Mouse (Mus musculus) forebrain, postnatal 0 days (tissue): ENCODE measurements around the gene Prdm16. TPM values are rescaled to one million over a fixed set of nuclear protein-coding genes. Genes with fewer than 3 reads are reported as not detected.

Experiments
- ATAC-seq: fragments of 200-750 bp; cut with Nextera tagmentation; 2 replicates; pipeline ENCODE4 v1.8.0; 2017; ENCODE audit warnings: mild to moderate bottlenecking, moderate library complexity
- DNase-seq: peaks from one replicate; pipeline ENCODE4 v3.0.0-alpha.2; 2015
- H3K27ac ChIP-seq: fragments of 300-500 bp; sonication (generic); 2 replicates; pipeline ENCODE4 v1.5.1; 2014; ENCODE audit warnings: low read depth, mild to moderate bottlenecking, antibody characterized with exemption, low read length, moderate library complexity, mixed read lengths
- H3K27me3 ChIP-seq: fragments of 300-500 bp; sonication (generic); 2 replicates; pipeline ENCODE4 v1.6.1; 2014; ENCODE audit warnings: mild to moderate bottlenecking, low read length, mixed read lengths; ENCODE audit not compliant: insufficient read depth
- H3K36me3 ChIP-seq: fragments of 300-500 bp; sonication (generic); 2 replicates; pipeline ENCODE4 v1.6.1; 2014; ENCODE audit warnings: mild to moderate bottlenecking, moderate library complexity; ENCODE audit not compliant: insufficient read depth
- H3K4me1 ChIP-seq: fragments of 300-500 bp; sonication (generic); 2 replicates; pipeline ENCODE4 v1.6.1; 2014; ENCODE audit warnings: antibody characterized with exemption; ENCODE audit not compliant: insufficient read depth
- H3K4me2 ChIP-seq: fragments of 300-500 bp; sonication (generic); 2 replicates; pipeline ENCODE4 v1.6.1; 2014; ENCODE audit warnings: low read depth, mild to moderate bottlenecking, moderate library complexity
- H3K4me3 ChIP-seq: fragments of 300-500 bp; sonication (generic); 2 replicates; pipeline ENCODE4 v1.5.1; 2014; ENCODE audit warnings: low read depth, low read length, mixed read lengths
- H3K9ac ChIP-seq: fragments of 300-500 bp; sonication (generic); 2 replicates; pipeline ENCODE4 v1.6.1; 2014; ENCODE audit warnings: mild to moderate bottlenecking
- H3K9me3 ChIP-seq: fragments of 300-500 bp; sonication (generic); 2 replicates; pipeline ENCODE4 v1.6.1; 2016; ENCODE audit warnings: low read length
- CTCF ChIP-seq: sonication (generic); IDR thresholded peaks from 2 replicates; pipeline ENCODE4 v1.5.1; 2016; ENCODE audit warnings: antibody characterized with exemption, control low read depth, low read depth
- WGBS: fragments of 180-500 bp; shearing (Covaris S2); extraction: QIAGEN DNeasy Blood & Tissue Kit; methylation state at CpG from one replicate; pipeline ENCODE4 v1.1.7; 2014; 5-methylcytosine and 5-hydroxymethylcytosine counted together
- polyA plus RNA-seq: library from polyadenylated mRNA; unstranded; fragments of >200 nt; fragmentation: Nextera tagmentation; extraction: Ambion mirVana; gene quantifications from 2 replicates; pipeline ENCODE4 v1.2.1, GENCODE M21; 2015
- total RNA-seq: library from RNA; depleted of rRNA; stranded (reverse); fragments of >200 nt; gene quantifications from 2 replicates; pipeline ENCODE4 v1.2.3, GENCODE M21; 2014

Prdm16 gene
- total and polyA plus RNA-seq, 2 experiments from 2014 or later: 10.7 to 16.3 TPM

GRCm38 (mm10) chr4:154346731-154347522, 289.7 kb downstream of the Prdm16 start:
- 42% methylated on average over 19 of the region's 19 CpGs for WGBS
- Histone ChIP-seq H3K4me2 (no peak overlapping the region), H3K4me1 (no peaks in the 10 kb centered on the region), H3K9me3 (no peaks in the 10 kb centered on the region), H3K9ac (no peak overlapping the region), H3K27me3 (no peaks in the 10 kb centered on the region), H3K36me3 (no peaks in the 10 kb centered on the region), H3K27ac (no peak overlapping the region), H3K4me3 (no peak overlapping the region)
- no peak for TF ChIP-seq CTCF
- no peak for ATAC-seq
- DNase-seq: no peak

GRCm38 (mm10) chr4:154336650-154337049, 300.0 kb downstream of the Prdm16 start:
- ATAC-seq (no peak), DNase-seq (no peak)
- H3K27me3 ChIP-seq: no peaks in the 10 kb centered on the region
- WGBS: 22% methylated on average over 10 of the region's 10 CpGs
- no peak overlapping the region for H3K4me3 ChIP-seq
- TF ChIP-seq CTCF: no peak
- H3K4me1 ChIP-seq: no peaks in the 10 kb centered on the region; the same call in 1 of the 2 replicates
- no peak overlapping the region for H3K9ac ChIP-seq
- H3K36me3 ChIP-seq: no peaks in the 10 kb centered on the region
- no peak overlapping the region for H3K4me2 ChIP-seq
- no peaks in the 10 kb centered on the region for H3K9me3 ChIP-seq
- H3K27ac ChIP-seq: 0 out of 2 replicates have a peak overlapping the region, but pooled peaks have one; percentile 29

- WGBS: 21% methylated on average over 12 of the region's 12 CpGs
- Histone ChIP-seq H3K9ac (no peak within 1 kb of the TSS), H3K4me2 (0 out of 2 replicates have a peak within 1 kb of the TSS, but pooled peaks have one; percentile 8), H3K36me3 (no peaks in the 10 kb centered on the region), H3K27ac (peak within 1 kb of the TSS; percentile 29; the same call in 1 of the 2 replicates), H3K9me3 (no peaks in the 10 kb centered on the region), H3K27me3 (no peaks in the 10 kb centered on the region), H3K4me1 (no peaks in the 10 kb centered on the region; the same call in 1 of the 2 replicates), H3K4me3 (no peak within 1 kb of the TSS)
- ATAC-seq (peak; percentile 90), DNase-seq (peak; percentile 68)
- TF ChIP-seq CTCF: no peak
Measured at GRCm38 (mm10) chr4:154335761-154336160, 300.9 kb downstream of the Prdm16 start, which contains the start of gene B230104I21Rik. B230104I21Rik (plus strand) TSS chr4:154336127.

- ATAC-seq (no peak), DNase-seq (peak; percentile 46)
- Histone ChIP-seq H3K36me3 (no peaks in the 10 kb centered on the region), H3K4me2 (0 out of 2 replicates have a peak overlapping the region, but pooled peaks have one; percentile 8), H3K27ac (no peak overlapping the region), H3K9ac (no peak overlapping the region), H3K4me1 (no peaks in the 10 kb centered on the region; the same call in 1 of the 2 replicates), H3K27me3 (no peaks in the 10 kb centered on the region), H3K4me3 (no peak overlapping the region), H3K9me3 (no peaks in the 10 kb centered on the region)
- TF ChIP-seq CTCF: no peak
- 72% methylated on average over 48 of the region's 48 CpGs for WGBS
Measured at GRCm38 (mm10) chr4:154334699-154335402, 301.8 kb downstream of the Prdm16 start.

- Histone ChIP-seq H3K36me3 (no peaks in the 10 kb centered on the region), H3K27ac (no peak overlapping the region), H3K4me3 (no peak overlapping the region), H3K27me3 (no peaks in the 10 kb centered on the region), H3K4me1 (no peaks in the 10 kb centered on the region; the same call in 1 of the 2 replicates), H3K4me2 (no peak overlapping the region), H3K9ac (no peak overlapping the region), H3K9me3 (no peaks in the 10 kb centered on the region)
- no peak for DNase-seq
- 73% methylated on average over 8 of the region's 8 CpGs for WGBS
- no peak for ATAC-seq
- TF ChIP-seq CTCF: no peak
Measured at GRCm38 (mm10) chr4:154333300-154333699, 303.4 kb downstream of the Prdm16 start.

GRCm38 (mm10) chr4:154331271-154331670, 305.4 kb downstream of the Prdm16 start:
- H3K4me3 ChIP-seq: no peak overlapping the region
- H3K4me2 ChIP-seq: no peak overlapping the region
- no peak overlapping the region for H3K27ac ChIP-seq
- no peak for TF ChIP-seq CTCF
- no peak overlapping the region for H3K9ac ChIP-seq
- no peak for DNase-seq
- H3K27me3 ChIP-seq: no peaks in the 10 kb centered on the region
- 45% methylated on average over 12 of the region's 12 CpGs for WGBS
- H3K36me3 ChIP-seq: no peaks in the 10 kb centered on the region
- H3K4me1 ChIP-seq: no peaks in the 10 kb centered on the region; the same call in 1 of the 2 replicates
- H3K9me3 ChIP-seq: no peaks in the 10 kb centered on the region
- ATAC-seq: no peak

- Histone ChIP-seq H3K27ac (no peak overlapping the region), H3K27me3 (no peaks in the 10 kb centered on the region), H3K4me1 (no peaks in the 10 kb centered on the region), H3K4me3 (no peak overlapping the region), H3K4me2 (no peak overlapping the region), H3K9me3 (no peaks in the 10 kb centered on the region), H3K9ac (no peak overlapping the region), H3K36me3 (no peaks in the 10 kb centered on the region)
- TF ChIP-seq CTCF: no peak
- 89% methylated on average over 7 of the region's 7 CpGs for WGBS
- ATAC-seq (no peak), DNase-seq (no peak)
Measured at GRCm38 (mm10) chr4:154330001-154330400, 306.7 kb downstream of the Prdm16 start.
